Mouse (Mus musculus) kidney, postnatal 36 days (tissue): ENCODE measurements around the gene Grid1.
A peak's percentile ranks its signal among the peaks of the same experiment; 100 is the strongest.

Experiments used
- DNase-seq, 2 experiments: peaks; one replicate each; pipeline ENCODE4 v3.0.0; 2021 to 2022; ENCODE audit warnings: mixed read lengths in 2 of 2

Grid1 gene

GRCm38 (mm10) chr14:35227581-35227980 lies 407.7 kb downstream of the Grid1 start:
- DNase-seq = no peak

- no peak for DNase-seq
Measured at GRCm38 (mm10) chr14:35231384-35231783, 411.5 kb downstream of the Grid1 start.

DNA sequence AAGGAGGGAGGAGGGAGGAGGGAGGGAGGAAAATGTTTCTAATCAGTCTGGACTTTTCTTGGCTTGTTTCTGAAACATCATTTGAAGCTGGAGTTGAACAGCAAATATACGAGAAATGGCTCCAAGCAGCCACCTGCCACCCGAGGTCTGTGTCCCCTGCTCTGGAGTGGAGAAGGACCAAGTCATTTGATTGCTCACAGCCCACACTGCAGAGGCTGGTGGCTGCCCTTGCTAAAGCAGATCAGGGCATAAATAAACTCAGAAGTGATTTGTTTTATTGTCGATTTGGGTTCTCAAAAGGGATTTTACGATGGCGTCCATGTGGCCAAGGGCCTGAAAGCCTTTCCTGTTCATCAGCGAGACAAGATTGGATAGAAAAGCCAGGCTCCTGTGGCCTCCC lies 423.0 kb downstream of the Grid1 start:
- no peak for DNase-seq

- no peak for DNase-seq
Measured at GRCm38 (mm10) chr14:35244776-35245548, 425.1 kb downstream of the Grid1 start.

- DNase-seq = peak in 1 of 2 experiments; percentile 3
Measured at GRCm38 (mm10) chr14:35250412-35250811, 430.5 kb downstream of the Grid1 start.

DNA sequence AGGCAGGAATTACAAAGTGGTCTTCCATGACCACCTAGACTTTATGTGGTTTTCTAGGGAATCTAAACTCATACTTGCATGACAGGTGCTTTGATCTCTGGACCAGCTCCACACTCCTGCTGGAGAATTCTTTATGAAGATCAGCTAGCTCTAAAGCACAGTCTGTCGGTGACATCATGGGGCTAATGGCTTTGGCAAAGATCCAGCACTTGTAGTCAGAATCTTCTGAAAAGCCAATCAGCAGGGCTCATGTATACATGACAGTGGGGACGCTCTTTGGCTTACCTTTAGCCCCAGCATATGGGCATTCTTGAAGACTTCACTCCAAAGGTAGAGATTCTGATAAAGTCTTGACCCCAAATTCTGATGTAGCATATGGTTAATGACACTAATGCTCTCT lies 434.6 kb downstream of the Grid1 start:
- no peak for DNase-seq

- no peak for DNase-seq
Measured at GRCm38 (mm10) chr14:35270260-35270659, 450.4 kb downstream of the Grid1 start.

GRCm38 (mm10) chr14:35309201-35309600 lies 489.3 kb downstream of the Grid1 start:
- DNase-seq = no peak

DNA sequence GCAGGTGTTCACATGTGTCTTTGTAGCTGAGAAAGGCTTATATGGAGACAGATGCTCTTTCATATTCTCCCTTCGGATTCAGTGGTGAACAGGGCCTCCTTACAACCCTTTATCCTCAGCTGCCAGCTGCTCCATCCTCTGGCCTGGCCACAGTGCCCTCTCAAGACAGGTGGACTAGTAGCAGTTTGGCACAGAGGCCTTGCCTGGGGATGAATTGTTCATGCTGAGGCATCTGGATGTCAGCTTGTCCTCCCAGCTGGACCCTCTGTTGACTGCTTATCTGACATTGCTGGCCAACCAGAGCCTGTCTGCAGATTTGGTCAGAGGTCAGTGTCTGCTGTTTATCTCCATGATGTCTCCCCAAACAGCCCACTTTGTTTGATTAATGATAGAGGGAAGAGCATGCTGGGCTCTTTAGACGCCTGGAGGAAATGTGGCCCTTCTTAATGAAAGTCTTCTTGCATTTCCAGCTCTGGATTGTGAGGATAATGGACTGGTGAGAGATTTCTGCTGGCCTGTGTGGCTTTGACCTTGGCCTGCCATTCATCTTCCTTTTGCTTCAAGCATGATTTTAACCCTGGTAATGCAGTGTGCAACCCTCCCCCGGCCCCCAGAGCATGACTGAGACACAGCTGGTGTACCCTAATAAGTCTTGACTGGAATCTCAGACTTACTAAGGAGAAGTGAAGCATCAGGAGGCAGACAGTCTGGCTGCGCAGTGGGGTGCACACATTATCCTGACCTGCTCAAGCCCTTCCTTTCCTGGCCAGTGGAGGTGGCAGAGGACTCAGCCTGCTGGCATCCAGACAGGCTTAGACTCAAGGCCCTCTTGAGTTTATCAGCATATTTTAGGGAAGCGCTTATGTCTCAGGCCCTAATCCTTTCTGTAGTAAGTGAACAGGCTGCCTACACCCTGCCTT lies 493.7 kb downstream of the Grid1 start:
- no peak for DNase-seq

DNA sequence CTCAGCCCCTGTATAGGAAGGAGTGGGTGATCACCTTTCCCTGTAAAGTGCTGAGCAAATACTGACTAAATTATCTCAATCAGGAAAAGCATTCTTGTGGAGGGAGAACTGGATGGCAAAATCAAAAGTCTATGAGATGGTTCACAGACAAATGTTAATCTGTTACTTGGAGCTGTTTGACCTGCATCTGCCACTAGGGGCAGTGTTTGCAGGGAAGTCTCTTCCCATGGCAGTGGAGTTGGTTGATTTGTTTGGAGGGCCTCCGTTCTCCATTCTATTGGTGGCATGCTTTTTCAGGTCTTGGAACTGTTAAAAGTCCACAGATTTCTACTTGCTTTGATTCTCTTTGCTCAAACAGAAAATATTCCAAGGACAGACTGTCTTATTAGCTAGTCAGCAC lies 506.4 kb downstream of the Grid1 start:
- DNase-seq = peak in 1 of 2 experiments; percentile 40

DNA sequence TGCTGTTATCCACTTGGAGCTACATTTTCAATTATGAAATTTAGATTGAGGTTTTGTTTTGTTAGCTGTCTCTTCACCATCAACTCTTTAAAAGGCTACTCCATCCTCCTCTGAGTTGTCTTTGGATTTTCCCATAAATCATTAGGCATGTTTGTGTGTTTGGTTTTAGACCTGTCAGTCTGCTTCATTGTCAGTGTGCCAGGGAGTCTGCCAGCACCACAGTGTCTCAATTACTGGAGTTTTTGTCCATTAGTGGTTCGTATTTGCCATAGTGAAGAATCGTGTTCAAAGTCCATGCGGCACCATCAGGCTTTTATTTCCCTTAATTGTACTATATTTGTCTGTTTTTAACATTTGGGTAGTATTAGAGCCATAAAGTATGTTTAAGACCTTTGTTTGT lies 516.7 kb downstream of the Grid1 start:
- no peak for DNase-seq

GRCm38 (mm10) chr14:35356011-35356410 lies 536.1 kb downstream of the Grid1 start:
- DNase-seq = no peak

- no peak for DNase-seq
Measured at GRCm38 (mm10) chr14:35356480-35357085, 536.7 kb downstream of the Grid1 start.

GRCm38 (mm10) chr14:35358136-35358821 lies 538.4 kb downstream of the Grid1 start:
- DNase-seq = peak; percentile 17 to 59

GRCm38 (mm10) chr14:35365177-35365944 lies 545.5 kb downstream of the Grid1 start:
- no peak for DNase-seq

GRCm38 (mm10) chr14:35374374-35374773 lies 554.5 kb downstream of the Grid1 start:
- DNase-seq = no peak

DNA sequence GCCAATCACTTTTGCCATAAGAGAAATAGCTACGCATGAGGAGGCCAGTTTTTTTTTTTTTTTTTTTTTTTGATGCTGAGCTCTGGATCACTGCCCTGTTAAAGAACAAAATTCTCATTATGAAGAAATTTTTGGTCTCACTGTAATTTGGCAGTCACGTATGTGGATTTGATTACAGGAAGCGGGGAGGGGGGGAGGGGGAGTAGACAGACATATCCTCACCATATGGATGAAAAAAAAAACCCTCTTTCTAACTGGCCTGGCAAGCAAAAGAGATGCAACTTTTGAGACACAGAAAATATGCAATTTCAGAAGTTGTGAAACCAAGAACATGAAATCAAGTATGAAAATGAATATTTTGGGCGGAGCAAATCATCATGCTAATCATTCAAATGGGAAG lies 573.7 kb downstream of the Grid1 start:
- no peak for DNase-seq

DNA sequence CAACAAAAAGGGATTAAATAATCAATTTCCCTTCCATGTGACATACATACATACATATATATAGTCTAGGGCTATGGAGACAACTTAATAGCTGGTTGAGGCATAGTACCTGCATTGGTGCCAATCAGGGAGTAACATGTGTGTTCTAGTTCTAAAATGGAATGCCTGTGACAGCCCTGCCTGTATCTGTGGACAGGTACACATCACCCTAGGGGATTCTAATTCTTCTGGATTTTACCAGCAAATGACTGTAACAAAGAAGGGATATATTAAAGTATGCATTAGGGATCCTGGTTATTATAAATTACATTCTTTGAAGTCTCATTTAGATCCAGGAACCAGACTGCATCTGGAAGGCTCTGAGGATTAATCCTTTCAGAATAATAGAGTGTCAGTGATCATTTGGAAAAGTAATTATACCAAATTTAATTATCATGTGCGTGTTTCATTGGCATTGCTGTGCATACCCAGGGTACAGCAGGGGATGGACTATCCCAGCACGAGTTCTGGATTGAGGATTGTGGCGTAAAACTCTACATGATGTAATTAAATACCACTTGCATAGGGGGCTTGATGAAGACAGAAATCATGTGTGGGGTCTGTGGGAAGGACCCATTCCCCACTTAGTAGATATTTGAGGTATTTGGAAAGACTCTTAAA lies 584.5 kb downstream of the Grid1 start:
- no peak for DNase-seq

DNA sequence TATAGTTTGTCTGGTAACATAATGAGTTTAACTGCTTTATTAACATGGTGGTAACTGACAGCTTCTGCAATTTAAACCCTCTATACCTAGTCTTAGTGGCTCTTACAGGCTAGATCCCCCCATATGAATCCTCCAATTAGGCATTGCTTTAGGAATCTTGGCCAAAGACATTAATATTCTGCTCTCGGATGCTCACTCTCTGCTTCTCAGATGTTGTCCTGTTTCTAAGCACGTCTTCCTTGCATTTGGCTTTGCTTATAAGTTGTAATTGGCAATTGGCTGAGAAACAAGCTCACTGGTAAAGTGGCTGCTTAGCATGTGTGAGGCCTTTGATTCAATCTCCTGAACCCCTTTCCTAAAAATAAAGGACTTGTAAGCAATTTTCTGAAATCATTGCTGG lies 610.4 kb downstream of the Grid1 start:
- no peak for DNase-seq

DNA sequence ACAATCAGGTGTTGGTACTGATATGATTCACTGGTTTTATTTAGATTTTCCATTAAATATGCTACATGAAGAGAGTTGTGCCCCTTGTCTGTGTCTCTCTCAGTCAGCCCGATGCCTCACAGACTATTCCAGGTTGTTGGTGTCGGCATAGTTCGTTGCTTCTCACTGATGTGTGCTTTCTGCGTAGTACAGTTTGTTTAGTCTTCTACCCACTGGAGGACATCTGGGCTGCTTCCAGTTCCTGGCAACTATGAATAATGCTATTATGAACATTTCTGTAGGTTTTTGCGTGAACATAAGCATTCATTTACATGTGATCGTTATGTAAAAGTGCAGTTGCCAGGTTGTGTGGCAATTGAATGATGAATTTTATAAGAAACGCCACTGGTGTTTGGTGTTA lies 633.8 kb downstream of the Grid1 start:
- DNase-seq = no peak

- DNase-seq = no peak
Measured at GRCm38 (mm10) chr14:35468254-35468653, 648.3 kb downstream of the Grid1 start.
